Mouse (Mus musculus) MEL (cell line): ENCODE data around the gene Camta1.

Experiments
- CHD2 ChIP-seq: IDR thresholded peaks from 2 replicates; pipeline ENCODE4 v1.6.1; 2011; ENCODE audit warnings: low read length, improper control_type of control experiment
- CTCF ChIP-seq, 3 experiments: IDR thresholded peaks in 2 of 3; conservative IDR thresholded peaks in 1 of 3; 2 replicates each; pipeline ENCODE4 v1.5.1; 2011 to 2012; ENCODE audit warnings: low read length in 3 of 3, low read depth in 2 of 3, mild to moderate bottlenecking in 2 of 3, improper control_type of control experiment in 1 of 3, inconsistent platforms in 1 of 3, mixed read lengths in 1 of 3, moderate library complexity in 1 of 3; ENCODE audit not compliant: control insufficient read depth in 1 of 3, insufficient read depth in 1 of 3, poor library complexity in 1 of 3, severe bottlenecking in 1 of 3
- POLR2A ChIP-seq, 2 experiments: IDR thresholded peaks; 2 replicates each; pipeline ENCODE4 v1.6.1; 2011 to 2012; ENCODE audit warnings: low read length in 2 of 2, mild to moderate bottlenecking in 2 of 2, control low read depth in 1 of 2, improper control_type of control experiment in 1 of 2, low read depth in 1 of 2, moderate library complexity in 1 of 2; ENCODE audit not compliant: control insufficient read depth in 1 of 2, insufficient read depth in 1 of 2, poor library complexity in 1 of 2

DNA sequence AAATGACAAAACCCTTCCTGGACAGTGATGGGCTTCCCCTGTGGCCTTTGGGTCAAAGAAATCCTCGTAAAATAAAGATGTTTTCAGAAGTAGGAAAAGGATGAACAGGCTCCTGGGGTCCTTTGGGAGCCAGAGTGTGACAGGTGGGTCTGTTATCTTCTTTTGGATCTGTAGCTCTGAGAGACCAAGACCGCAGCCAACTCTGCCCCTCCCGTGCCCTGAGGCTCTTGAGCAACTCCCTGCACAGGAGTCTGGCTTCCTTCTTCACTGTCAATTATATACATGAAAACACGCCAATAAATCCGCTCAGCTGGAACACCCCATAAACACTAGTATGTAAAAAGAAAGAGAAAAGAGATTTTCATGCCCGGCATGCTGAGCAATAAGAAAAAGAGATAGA lies 250.1 kb downstream of the Camta1 start:
- TF ChIP-seq CTCF (IDR thresholded peaks at IDR 0.05 in 2 of 3, conservative IDR thresholded peaks at IDR 0.05 in 1 of 3; ENCODE audit: control insufficient read depth in 1 of 3, insufficient read depth in 1 of 3, low read depth in 2 of 3, low read length in 3 of 3, poor library complexity in 1 of 3, severe bottlenecking in 1 of 3) = no peak
- no peak for TF ChIP-seq POLR2A (IDR thresholded peaks at IDR 0.05; ENCODE audit: control insufficient read depth in 1 of 2, insufficient read depth in 1 of 2, low read depth in 1 of 2, low read length in 2 of 2, poor library complexity in 1 of 2)
- no peak for TF ChIP-seq CHD2
